Mouse (Mus musculus) liver, adult (tissue): ENCODE data around the gene Habp4.

Source experiments
- GATA4 ChIP-seq: IDR thresholded peaks from 2 replicates; pipeline ENCODE4 v1.6.1; 2014; ENCODE audit warnings: mild to moderate bottlenecking, low read length; ENCODE audit not compliant: insufficient replicate concordance

Gene Habp4

DNA sequence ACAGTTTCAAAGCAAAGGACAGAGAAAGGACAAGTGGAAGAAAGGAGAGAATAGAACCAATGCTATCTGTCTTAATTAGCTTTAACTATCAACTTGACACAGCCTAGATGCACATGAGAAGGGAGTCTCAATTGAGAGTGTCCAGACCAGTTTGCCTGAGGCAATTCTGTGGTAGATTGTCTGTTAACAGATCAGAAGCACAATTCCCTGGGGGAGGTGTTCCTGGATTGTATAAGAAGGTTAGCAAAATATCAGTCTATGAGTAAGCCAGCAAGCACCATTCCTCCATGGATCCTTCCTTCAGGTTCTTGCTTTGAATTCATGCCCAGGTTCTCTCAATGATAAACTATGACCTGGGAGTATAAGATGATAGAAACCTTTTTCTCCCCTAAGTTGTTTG lies 4.7 kb upstream of the Habp4 start:
- TF ChIP-seq GATA4: no peak

DNA sequence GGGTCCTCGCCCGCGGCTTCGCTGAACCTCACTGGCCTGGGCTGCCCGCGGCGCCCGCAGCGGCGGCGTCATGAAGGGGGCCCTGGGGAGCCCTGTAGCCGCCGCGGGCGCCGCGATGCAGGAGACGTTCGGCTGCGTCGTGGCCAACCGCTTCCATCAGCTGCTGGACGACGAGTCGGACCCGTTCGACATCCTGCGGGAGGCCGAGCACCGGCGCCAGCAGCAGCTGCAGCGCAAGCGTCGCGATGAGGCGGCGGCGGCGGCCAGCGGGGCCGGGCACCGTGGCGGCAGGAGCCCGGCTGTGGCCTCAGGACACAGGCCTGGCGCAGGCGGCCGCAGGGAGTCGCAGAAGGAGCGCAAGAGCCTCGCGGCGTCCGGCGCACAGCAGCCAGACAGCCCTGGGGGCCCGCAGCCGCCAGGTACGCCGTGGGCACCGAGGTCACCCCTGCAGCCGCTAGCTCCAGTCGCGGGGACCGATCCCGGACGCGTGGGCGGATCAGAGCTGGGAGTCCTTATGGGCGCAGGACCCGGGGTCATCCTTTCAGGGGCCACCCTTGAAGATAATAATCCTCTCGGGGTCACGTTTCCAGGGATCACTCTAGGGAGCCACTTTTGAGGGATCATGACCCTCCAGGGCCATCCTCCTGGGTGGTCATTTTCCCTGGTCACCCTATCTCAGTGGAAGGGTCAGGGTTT lies 440 bp downstream of the Habp4 start:
- TF ChIP-seq GATA4: no peak

DNA sequence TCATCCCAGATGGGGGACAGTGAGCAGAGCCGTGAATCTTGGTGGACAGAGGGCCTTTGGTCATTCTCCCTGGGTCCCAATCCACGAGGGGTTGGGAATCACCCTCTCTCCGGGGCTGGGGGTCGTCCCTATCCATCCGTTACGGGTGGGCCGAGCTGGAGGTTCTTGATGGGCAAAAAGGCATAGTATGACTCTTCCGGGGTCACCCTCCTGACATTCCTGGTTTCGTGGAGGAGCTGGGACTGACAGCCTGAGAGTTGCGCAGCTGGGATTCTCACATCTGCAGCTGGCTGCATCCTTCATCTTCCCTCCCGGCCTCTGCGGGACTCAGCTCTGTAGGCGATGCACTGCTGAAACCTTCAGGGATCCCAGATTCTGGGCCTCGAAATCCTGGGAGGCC lies 1.0 kb downstream of the Habp4 start:
- no peak for TF ChIP-seq GATA4

DNA sequence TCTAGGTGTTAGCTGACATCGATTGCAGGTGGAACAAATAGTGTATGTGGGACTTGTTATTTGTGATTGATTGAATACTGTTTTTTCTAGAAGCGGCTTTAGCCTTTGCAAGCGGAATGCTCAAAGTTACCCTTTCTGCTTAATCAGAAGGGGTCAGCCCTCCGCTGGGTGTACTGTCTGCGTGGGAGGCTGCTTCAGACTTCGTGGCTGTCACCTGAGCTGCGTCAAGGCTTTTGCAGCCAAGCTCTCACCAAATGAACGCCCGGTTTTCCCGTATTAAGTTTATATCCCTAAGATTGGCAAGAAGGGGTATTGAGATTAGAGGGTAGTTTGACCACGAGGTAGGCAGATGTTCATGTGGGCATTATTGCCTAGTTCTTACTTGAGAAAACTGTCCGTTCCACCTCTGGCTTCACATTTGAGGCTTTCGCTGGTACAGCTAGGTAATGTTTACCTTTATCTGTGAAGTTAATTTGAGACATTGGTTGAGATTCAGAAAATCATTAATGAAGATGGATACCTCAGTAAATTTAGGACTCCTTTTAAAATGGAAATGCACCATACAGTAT lies 1.6 kb downstream of the Habp4 start:
- TF ChIP-seq GATA4: no peak

DNA sequence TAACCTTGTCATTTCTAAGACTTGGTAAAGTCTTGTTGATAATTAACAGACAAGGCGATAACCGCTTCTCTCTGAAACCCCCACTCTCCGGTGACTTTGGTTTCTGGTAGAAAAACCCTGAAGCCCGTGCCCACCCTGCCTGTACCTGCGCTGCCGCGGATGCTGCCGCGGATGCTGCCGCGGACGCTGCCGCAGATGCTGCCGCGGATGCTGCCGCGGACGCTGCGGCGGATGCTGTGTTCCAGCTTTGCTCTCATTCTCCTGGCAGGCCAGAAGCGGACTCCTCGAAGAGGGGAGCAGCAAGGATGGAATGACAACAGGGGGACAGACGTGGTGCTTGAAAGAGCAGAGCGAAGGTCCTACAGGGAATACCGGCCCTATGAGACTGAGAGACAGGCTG lies 8.1 kb downstream of the Habp4 start:
- no peak for TF ChIP-seq GATA4

DNA sequence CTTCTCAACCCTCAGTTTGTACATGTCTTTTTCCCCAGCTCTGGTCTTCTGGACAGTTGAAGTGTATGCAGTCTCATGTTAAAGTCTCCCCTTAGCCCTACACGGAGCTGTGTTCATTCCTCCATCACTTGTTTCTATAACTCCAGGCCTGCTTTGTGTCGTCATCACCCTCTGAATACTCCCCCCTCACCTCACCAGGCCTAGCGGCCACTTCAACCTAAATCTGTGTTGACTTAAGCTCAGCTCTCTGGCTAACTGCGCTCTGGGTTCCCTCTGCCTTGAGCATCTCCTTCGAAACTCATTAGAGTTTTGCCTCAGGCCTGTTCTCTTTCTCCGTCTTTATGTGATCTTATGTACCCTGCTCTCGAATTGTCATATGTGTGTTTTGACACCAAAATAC lies 16.4 kb downstream of the Habp4 start:
- TF ChIP-seq GATA4: no peak

GRCm38 (mm10) chr13:64178746-64179652 lies 17.4 kb downstream of the Habp4 start:
- TF ChIP-seq GATA4: 0 out of 2 replicates have a peak, but pooled peaks have one; percentile 21

DNA sequence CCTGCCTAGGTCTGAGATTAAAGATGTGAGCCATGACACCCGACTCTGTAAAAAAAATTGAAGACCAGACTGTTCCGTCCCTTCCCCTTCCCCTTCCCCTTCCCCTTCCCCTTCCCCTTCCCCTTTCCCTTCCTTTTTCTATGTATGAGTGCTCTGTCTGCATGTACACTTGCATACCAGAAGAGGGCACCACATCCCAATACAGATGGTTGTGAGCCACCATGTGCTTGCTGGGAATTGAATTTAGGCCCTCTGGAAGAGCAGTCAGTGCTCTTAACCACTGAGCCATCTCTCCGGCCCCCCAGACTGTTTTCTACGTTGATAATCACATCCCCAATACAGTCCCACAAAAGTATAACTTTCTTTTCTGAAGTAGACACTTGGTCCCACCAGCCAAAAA lies 18.7 kb downstream of the Habp4 start:
- TF ChIP-seq GATA4: no peak

DNA sequence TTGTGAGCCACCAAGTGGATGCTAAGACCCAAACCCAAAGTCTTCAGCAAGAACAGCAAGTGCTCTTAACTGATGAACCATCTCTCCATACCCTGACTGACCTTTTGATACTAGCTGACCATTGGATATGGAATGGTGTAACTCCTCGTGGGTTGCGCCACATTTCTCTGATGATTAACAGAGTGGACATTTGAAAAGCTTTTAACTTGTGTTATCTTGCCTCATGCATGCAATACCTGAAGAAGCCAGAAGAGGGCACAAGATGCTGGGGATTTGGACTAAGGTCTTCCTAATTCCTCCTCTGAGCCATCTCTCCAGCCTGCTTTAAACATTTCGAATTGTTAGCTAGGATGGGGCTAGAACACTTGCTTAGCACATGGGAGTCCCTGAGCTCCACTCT lies 19.3 kb downstream of the Habp4 start:
- TF ChIP-seq GATA4: peak; percentile 77

GRCm38 (mm10) chr13:64182091-64182490 lies 20.5 kb downstream of the Habp4 start:
- no peak for TF ChIP-seq GATA4

- no peak for TF ChIP-seq GATA4
Measured at GRCm38 (mm10) chr13:64183583-64183982, 22.0 kb downstream of the Habp4 start.

GRCm38 (mm10) chr13:64184361-64184760 lies 22.7 kb downstream of the Habp4 start:
- TF ChIP-seq GATA4: no peak

DNA sequence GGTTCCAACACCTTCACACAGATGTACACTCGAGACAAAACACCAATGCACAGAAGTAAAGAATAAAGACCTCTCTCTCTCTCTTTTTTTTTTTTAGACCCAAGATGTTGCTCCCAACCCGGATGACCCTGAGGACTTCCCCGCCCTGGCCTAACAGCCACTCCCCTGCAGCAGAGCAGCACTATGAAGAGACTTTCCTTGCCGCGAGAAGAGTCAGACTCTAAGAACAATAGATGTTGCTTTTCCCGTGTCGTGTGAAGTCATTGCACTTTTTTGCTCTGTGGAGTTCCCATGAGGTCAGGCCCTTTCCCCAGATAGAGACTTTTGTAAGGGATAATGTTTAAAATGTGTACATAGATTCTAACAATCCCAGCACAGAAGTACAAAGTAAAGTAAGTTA lies 23.6 kb downstream of the Habp4 start:
- no peak for TF ChIP-seq GATA4

GRCm38 (mm10) chr13:64185586-64185985 lies 24.0 kb downstream of the Habp4 start:
- TF ChIP-seq GATA4: no peak

GRCm38 (mm10) chr13:64186516-64186915 lies 24.9 kb downstream of the Habp4 start:
- no peak for TF ChIP-seq GATA4

- TF ChIP-seq GATA4: no peak
Measured at GRCm38 (mm10) chr13:64187065-64187464, 25.4 kb downstream of the Habp4 start.

DNA sequence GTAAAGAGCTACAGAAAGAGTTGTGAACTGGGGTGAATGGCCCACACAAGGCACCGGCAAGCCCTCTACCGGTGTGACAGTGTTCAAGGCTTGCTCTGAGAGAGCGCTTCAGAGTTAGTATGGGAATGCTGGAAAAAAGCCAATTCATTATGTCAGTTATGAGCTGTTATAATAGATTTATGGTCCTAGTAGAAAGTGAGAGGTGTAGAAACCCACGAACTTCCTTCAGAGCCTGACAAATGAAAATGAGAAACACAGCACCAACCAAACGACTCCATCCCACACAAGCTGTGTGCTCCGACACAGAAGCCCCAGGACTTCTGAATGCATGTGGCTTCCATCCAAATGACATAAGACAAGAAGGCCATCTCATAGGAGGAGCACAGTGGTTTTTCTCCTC lies 36.3 kb downstream of the Habp4 start:
- no peak for TF ChIP-seq GATA4

- no peak for TF ChIP-seq GATA4
Measured at GRCm38 (mm10) chr13:64198310-64198709, 36.7 kb downstream of the Habp4 start.
